In genomic region chr14:34917111-34917510, GRCm38 (mm10) we compare ENCODE assay signal across 26 mouse cellular contexts.
DNase-seq lines count a peak whose midpoint lies in the region; ATAC-seq and TF ChIP-seq lines count a peak whose summit lies in the region.
"Had no signal": no experiment of that assay in that cellular context is flagged by ENCODE, and none has a peak within 500 bp of the region (broad histone marks: within the 10 kb centered on the region; RNA-seq: fewer than 3 reads in every experiment).

No protein-coding gene starts in this region.

- TF ChIP-seq CTCF in Patski (IDR thresholded peaks at IDR 0.05): no peak
- no peak for TF ChIP-seq CTCF in kidney, postnatal 0 days (IDR thresholded peaks at IDR 0.05; ENCODE audit: low read depth)

- ATAC-seq in Patski: peak; percentile 72
- 0 out of 2 replicates have a peak, but pooled peaks have one; percentile 46 for ATAC-seq in kidney, postnatal 0 days (replicated peaks; ENCODE audit: low FRiP score, low read depth)
- ATAC-seq in forebrain, embryonic 11.5 days (replicated peaks; ENCODE audit: low FRiP score): no peak
- ATAC-seq: CD4-positive, CD25-positive, alpha-beta regulatory T cell, adult 4 months; forebrain, embryonic 15.5 days; hindbrain, postnatal 0 days; inflammation-experienced regulatory T-cells, adult 6 months had no signal

- H3K4me3 ChIP-seq in kidney, postnatal 0 days (replicated peaks; ENCODE audit: low read depth, low read length): no peak overlapping the region
- no peak overlapping the region for H3K4me3 ChIP-seq in forebrain, embryonic 11.5 days (ENCODE audit: low read depth, low read length)
- H3K4me3 ChIP-seq: embryonic facial prominence, embryonic 12.5 days; embryonic facial prominence, embryonic 15.5 days; forebrain, embryonic 12.5 days; forebrain, embryonic 15.5 days; heart, adult 2 months; heart, embryonic 10.5 days; heart, embryonic 13.5 days had no signal

- no peak overlapping the region for H3K9ac ChIP-seq in kidney, postnatal 0 days (ENCODE audit: low read depth, low read length)
- H3K9ac ChIP-seq in forebrain, embryonic 11.5 days (ENCODE audit: low read length): no peak overlapping the region
- H3K9ac ChIP-seq: embryonic facial prominence, embryonic 12.5 days; embryonic facial prominence, embryonic 15.5 days; forebrain, embryonic 12.5 days; forebrain, embryonic 15.5 days; heart, embryonic 13.5 days; hindbrain, embryonic 14.5 days had no signal

- H3K4me1 ChIP-seq in kidney, postnatal 0 days (replicated peaks; ENCODE audit: insufficient read depth, low read length): no peaks in the 10 kb centered on the region
- no peaks in the 10 kb centered on the region for H3K4me1 ChIP-seq in forebrain, embryonic 11.5 days (replicated peaks; ENCODE audit: control insufficient read depth, insufficient read depth, low read length)
- H3K4me1 ChIP-seq: embryonic facial prominence, embryonic 12.5 days; embryonic facial prominence, embryonic 15.5 days; heart, embryonic 13.5 days had no signal

- POLR2A ChIA-PET in Patski (lab: Charles Lee): no interaction called here

- 34% methylated on average over 1 of the region's 1 CpGs for WGBS in kidney, postnatal 0 days
- WGBS in forebrain, embryonic 11.5 days: 39% methylated on average over 1 of the region's 1 CpGs

- in situ Hi-C loops in Patski (cut with MboI; ENCODE audit: low pct_unique_long_range_greater_than_20kb): no loop called here

- CTCF ChIA-PET in Patski (lab: Charles Lee): interaction anchor here (1.2 kb wide), 1 partner anchor 16 kb away, joined by 4 read pairs; no protein-coding TSS in a partner anchor

- H3K9me3 ChIP-seq in kidney, postnatal 0 days (replicated peaks; ENCODE audit: low read length): no peaks in the 10 kb centered on the region
- no peaks in the 10 kb centered on the region for H3K9me3 ChIP-seq in forebrain, embryonic 11.5 days (ENCODE audit: control insufficient read depth, low read length)
- H3K9me3 ChIP-seq: embryonic facial prominence, embryonic 12.5 days; embryonic facial prominence, embryonic 15.5 days; forebrain, embryonic 12.5 days; forebrain, embryonic 15.5 days; heart, embryonic 10.5 days; heart, embryonic 13.5 days had no signal

- no peaks in the 10 kb centered on the region for H3K36me3 ChIP-seq in kidney, postnatal 0 days (ENCODE audit: insufficient read depth, low read length)
- H3K36me3 ChIP-seq in forebrain, embryonic 11.5 days (ENCODE audit: control insufficient read depth, insufficient read depth, low read length): no peaks in the 10 kb centered on the region
- H3K36me3 ChIP-seq: embryonic facial prominence, embryonic 12.5 days; embryonic facial prominence, embryonic 15.5 days; forebrain, embryonic 12.5 days; forebrain, embryonic 15.5 days; heart, embryonic 10.5 days; heart, embryonic 13.5 days had no signal

- H3K4me2 ChIP-seq in kidney, postnatal 0 days (ENCODE audit: low read length): no peak overlapping the region
- no peak overlapping the region for H3K4me2 ChIP-seq in forebrain, embryonic 11.5 days (ENCODE audit: low read depth, low read length, severe bottlenecking)
- H3K4me2 ChIP-seq: embryonic facial prominence, embryonic 12.5 days; embryonic facial prominence, embryonic 15.5 days; forebrain, embryonic 12.5 days; forebrain, embryonic 15.5 days; heart, embryonic 13.5 days; hindbrain, embryonic 14.5 days had no signal

- H3K27ac ChIP-seq in kidney, postnatal 0 days: no peak overlapping the region
- H3K27ac ChIP-seq in forebrain, embryonic 11.5 days (ENCODE audit: low read depth, low read length): no peak overlapping the region
- H3K27ac ChIP-seq: embryonic facial prominence, embryonic 12.5 days; embryonic facial prominence, embryonic 15.5 days; forebrain, embryonic 12.5 days; forebrain, embryonic 15.5 days; heart, adult 2 months; heart, embryonic 10.5 days; heart, embryonic 13.5 days; hindbrain, embryonic 14.5 days; hindbrain, postnatal 0 days had no signal

- no peaks in the 10 kb centered on the region for H3K27me3 ChIP-seq in Patski
- no peaks in the 10 kb centered on the region for H3K27me3 ChIP-seq in kidney, postnatal 0 days (ENCODE audit: insufficient read depth, low read length)
- no peaks in the 10 kb centered on the region for H3K27me3 ChIP-seq in forebrain, embryonic 11.5 days (ENCODE audit: control insufficient read depth, insufficient read depth, low read length)
- H3K27me3 ChIP-seq: embryonic facial prominence, embryonic 12.5 days; embryonic facial prominence, embryonic 15.5 days; forebrain, embryonic 12.5 days; forebrain, embryonic 15.5 days; heart, embryonic 13.5 days had no signal

- DNase-seq in kidney, adult 9 months: peak; percentile 24
- no peak for DNase-seq in kidney, postnatal 25 days
- peak; percentile 7 for DNase-seq in Patski (ENCODE audit: low read depth, low spot score)
- DNase-seq in kidney, postnatal 0 days (ENCODE audit: low spot score): peak; percentile 58
- no peak for DNase-seq in embryo, embryonic 10.5 days (ENCODE audit: low spot score)
- DNase-seq in forebrain, embryonic 11.5 days (ENCODE audit: low spot score): no peak
- DNase-seq: adrenal gland, adult 8-10 months; adrenal gland, postnatal 25 days; cerebellum, adult 11-12 months; cerebellum, adult 8-10 months; cerebellum, postnatal 10 days; cerebellum, postnatal 36 days; gastrocnemius, postnatal 25 days; heart, adult 2 months; heart, postnatal 14 days; heart, postnatal 4 days had no signal

Comparison
In these comparisons a context has a peak if more than half of its experiments do, and no peak if none do; other contexts are left out.
1. DNase-seq: peak in kidney, adult 9 months (single experiment), Patski (single experiment) and kidney, postnatal 0 days (single experiment); none in kidney, postnatal 25 days (0 of 2), embryo, embryonic 10.5 days (single experiment) and forebrain, embryonic 11.5 days (single experiment).